Mouse (Mus musculus) neural tube, embryonic 14.5 days (tissue): ENCODE data around the gene 2700097O09Rik. TPM values are rescaled to one million over a fixed set of nuclear protein-coding genes. Genes with fewer than 3 reads are reported as not detected.

Experiments used
- ATAC-seq: fragments of 200-750 bp; cut with Nextera tagmentation; 2 replicates; pipeline ENCODE4 v1.8.0; 2017; ENCODE audit warnings: low read depth, mild to moderate bottlenecking, moderate TSS enrichment, moderate library complexity
- H3K27ac ChIP-seq: fragments of 300-500 bp; sonication (generic); 2 replicates; pipeline ENCODE4 v1.5.1; 2014; ENCODE audit warnings: low read depth, mild to moderate bottlenecking, control low read depth, low read length, moderate library complexity, mixed read lengths
- H3K27me3 ChIP-seq: fragments of 300-500 bp; sonication (generic); 2 replicates; pipeline ENCODE4 v1.6.1; 2014; ENCODE audit warnings: low read length; ENCODE audit not compliant: control insufficient read depth, insufficient read depth
- H3K36me3 ChIP-seq: fragments of 300-500 bp; sonication (generic); 2 replicates; pipeline ENCODE4 v1.6.1; 2014; ENCODE audit warnings: low read length, mixed read lengths; ENCODE audit not compliant: control insufficient read depth, insufficient read depth
- H3K4me1 ChIP-seq: fragments of 300-500 bp; sonication (generic); 2 replicates; pipeline ENCODE4 v1.6.1; 2014; ENCODE audit warnings: low read length; ENCODE audit not compliant: control insufficient read depth, insufficient read depth
- H3K4me2 ChIP-seq: fragments of 300-500 bp; sonication (generic); 2 replicates; pipeline ENCODE4 v1.6.1; 2014; ENCODE audit warnings: mild to moderate bottlenecking, low read depth, low read length, control low read depth
- H3K4me3 ChIP-seq: fragments of 300-500 bp; sonication (generic); 2 replicates; pipeline ENCODE4 v1.5.1; 2014; ENCODE audit warnings: low read depth, low read length, control low read depth, mixed read lengths
- H3K9ac ChIP-seq: fragments of 300-500 bp; sonication (generic); replicated peaks from 2 replicates; pipeline ENCODE4 v1.6.1; 2014; ENCODE audit warnings: low read depth, mild to moderate bottlenecking, control low read depth, low read length, mixed read lengths
- H3K9me3 ChIP-seq: fragments of 300-500 bp; sonication (generic); 2 replicates; pipeline ENCODE4 v1.6.1; 2016; ENCODE audit warnings: low read length; ENCODE audit not compliant: control insufficient read depth
- WGBS: fragments of 180-500 bp; shearing (Covaris S2); extraction: QIAGEN DNeasy Blood & Tissue Kit; methylation state at CpG from one replicate; pipeline ENCODE4 v1.1.7; 2014; 5-methylcytosine and 5-hydroxymethylcytosine counted together
- polyA plus RNA-seq: library from polyadenylated mRNA; unstranded; fragments of >200 nt; fragmentation: Nextera tagmentation; extraction: Ambion mirVana; gene quantifications from 2 replicates; pipeline ENCODE4 v1.2.1, GENCODE M21; 2014

The 2700097O09Rik gene
- polyA plus RNA-seq, 1 experiment from 2014 or later, result 32.2 TPM

- Histone ChIP-seq H3K27me3 (no peaks in the 10 kb centered on the region), H3K4me1 (no peaks in the 10 kb centered on the region), H3K27ac (no peak overlapping the region), H3K9ac (no peak overlapping the region), H3K4me3 (no peak overlapping the region), H3K36me3 (no peaks in the 10 kb centered on the region), H3K4me2 (no peak overlapping the region), H3K9me3 (no peaks in the 10 kb centered on the region)
- no peak for ATAC-seq
- WGBS, result 65% methylated on average over 4 of the region's 4 CpGs
These were observed 7.4 kb downstream of the 2700097O09Rik start for GRCm38 (mm10) chr12:55072495-55072894.

- Histone ChIP-seq H3K4me1 (no peaks in the 10 kb centered on the region), H3K36me3 (no peaks in the 10 kb centered on the region), H3K27me3 (no peaks in the 10 kb centered on the region), H3K9ac (no peak overlapping the region), H3K27ac (no peak overlapping the region), H3K4me2 (no peak overlapping the region), H3K4me3 (no peak overlapping the region), H3K9me3 (no peaks in the 10 kb centered on the region)
- ATAC-seq, result no peak
- WGBS, result 94% methylated on average over 1 of the region's 1 CpGs
These were observed 17.8 kb downstream of the 2700097O09Rik start for GRCm38 (mm10) chr12:55062141-55062540.

- Histone ChIP-seq H3K27ac (no peak overlapping the region), H3K4me3 (no peak overlapping the region), H3K27me3 (no peaks in the 10 kb centered on the region), H3K36me3 (no peaks in the 10 kb centered on the region), H3K4me1 (no peaks in the 10 kb centered on the region), H3K4me2 (no peak overlapping the region), H3K9ac (no peak overlapping the region), H3K9me3 (no peaks in the 10 kb centered on the region)
- 75% methylated on average over 10 of the region's 10 CpGs for WGBS
- no peak for ATAC-seq
These were observed 18.9 kb downstream of the 2700097O09Rik start for GRCm38 (mm10) chr12:55061006-55061405.

GRCm38 (mm10) chr12:55060212-55060898, 19.6 kb downstream of the 2700097O09Rik start:
- WGBS, result 84% methylated on average over 6 of the region's 6 CpGs
- H3K27ac ChIP-seq, result no peak overlapping the region
- ATAC-seq, result no peak
- H3K4me3 ChIP-seq, result no peak overlapping the region
- no peaks in the 10 kb centered on the region for H3K4me1 ChIP-seq
- no peaks in the 10 kb centered on the region for H3K9me3 ChIP-seq
- H3K9ac ChIP-seq, result no peak overlapping the region
- H3K4me2 ChIP-seq, result no peak overlapping the region
- H3K36me3 ChIP-seq, result no peaks in the 10 kb centered on the region
- no peaks in the 10 kb centered on the region for H3K27me3 ChIP-seq

GRCm38 (mm10) chr12:55059812-55060211, 20.1 kb downstream of the 2700097O09Rik start:
- no peak for ATAC-seq
- Histone ChIP-seq H3K27ac (no peak overlapping the region), H3K9me3 (no peaks in the 10 kb centered on the region), H3K9ac (no peak overlapping the region), H3K27me3 (no peaks in the 10 kb centered on the region), H3K4me2 (no peak overlapping the region), H3K4me3 (no peak overlapping the region), H3K4me1 (no peaks in the 10 kb centered on the region), H3K36me3 (no peaks in the 10 kb centered on the region)
- WGBS, result 86% methylated on average over 3 of the region's 3 CpGs

GRCm38 (mm10) chr12:55058865-55059615, 20.9 kb downstream of the 2700097O09Rik start:
- no peak overlapping the region for H3K4me3 ChIP-seq
- no peak overlapping the region for H3K4me2 ChIP-seq
- no peak for ATAC-seq
- H3K36me3 ChIP-seq, result no peaks in the 10 kb centered on the region
- H3K9ac ChIP-seq, result no peak overlapping the region
- no peak overlapping the region for H3K27ac ChIP-seq
- H3K4me1 ChIP-seq, result no peaks in the 10 kb centered on the region
- WGBS, result 68% methylated on average over 6 of the region's 6 CpGs
- no peaks in the 10 kb centered on the region for H3K27me3 ChIP-seq
- no peaks in the 10 kb centered on the region for H3K9me3 ChIP-seq

GRCm38 (mm10) chr12:55056703-55057102, 23.2 kb downstream of the 2700097O09Rik start:
- no peak for ATAC-seq
- no peaks in the 10 kb centered on the region for H3K4me1 ChIP-seq
- 92% methylated on average over 2 of the region's 2 CpGs for WGBS

GRCm38 (mm10) chr12:55054551-55055241, 25.2 kb downstream of the 2700097O09Rik start:
- 57% methylated on average over 2 of the region's 2 CpGs for WGBS
- H3K4me3 ChIP-seq, result no peak overlapping the region
- no peaks in the 10 kb centered on the region for H3K27me3 ChIP-seq

More at GRCm38 (mm10) chr12:55056703-55057102, 23.2 kb downstream of the 2700097O09Rik start:
- Histone ChIP-seq H3K4me3 (no peak overlapping the region), H3K9me3 (no peaks in the 10 kb centered on the region), H3K4me2 (no peak overlapping the region), H3K9ac (no peak overlapping the region), H3K27ac (no peak overlapping the region), H3K36me3 (no peaks in the 10 kb centered on the region), H3K27me3 (no peaks in the 10 kb centered on the region)

GRCm38 (mm10) chr12:55053267-55053666, 26.6 kb downstream of the 2700097O09Rik start:
- Histone ChIP-seq H3K4me2 (no peak overlapping the region), H3K27me3 (no peaks in the 10 kb centered on the region), H3K36me3 (no peaks in the 10 kb centered on the region), H3K9me3 (no peaks in the 10 kb centered on the region), H3K4me1 (no peaks in the 10 kb centered on the region), H3K9ac (no peak overlapping the region), H3K27ac (no peak overlapping the region), H3K4me3 (no peak overlapping the region)
- whole genome bisulfite sequencing, result 91% methylated on average over 7 of the region's 7 CpGs
- ATAC-seq, result no peak

More at GRCm38 (mm10) chr12:55054551-55055241, 25.2 kb downstream of the 2700097O09Rik start:
- ATAC-seq, result no peak
- Histone ChIP-seq H3K9ac (no peak overlapping the region), H3K36me3 (no peaks in the 10 kb centered on the region), H3K27ac (no peak overlapping the region), H3K4me2 (no peak overlapping the region), H3K9me3 (no peaks in the 10 kb centered on the region), H3K4me1 (no peaks in the 10 kb centered on the region)
